Mouse (Mus musculus) lung, embryonic 16.5 days (tissue): Measurements from ENCODE around the gene Htr1a. TPM values are rescaled to one million over a fixed set of nuclear protein-coding genes. Genes with fewer than 3 reads are reported as not detected.

Source experiments
- ATAC-seq: fragments of 200-750 bp; cut with Nextera tagmentation; 2 replicates; pipeline ENCODE4 v1.8.0; 2017; ENCODE audit warnings: low read depth, mild to moderate bottlenecking, moderate library complexity
- H3K27ac ChIP-seq: fragments of 300-500 bp; sonication (generic); 2 replicates; pipeline ENCODE4 v1.5.1; 2014; ENCODE audit warnings: mild to moderate bottlenecking, control low read depth, low read length
- H3K27me3 ChIP-seq: fragments of 300-500 bp; sonication (generic); 2 replicates; pipeline ENCODE4 v1.6.1; 2014; ENCODE audit warnings: low read depth, low read length, mixed read lengths; ENCODE audit not compliant: control insufficient read depth, insufficient read depth
- H3K36me3 ChIP-seq: fragments of 300-500 bp; sonication (generic); 2 replicates; pipeline ENCODE4 v1.6.1; 2014; ENCODE audit warnings: low read length; ENCODE audit not compliant: control insufficient read depth, insufficient read depth
- H3K4me1 ChIP-seq: fragments of 300-500 bp; sonication (generic); replicated peaks from 2 replicates; pipeline ENCODE4 v1.6.1; 2014; ENCODE audit warnings: low read length, mixed read lengths; ENCODE audit not compliant: control insufficient read depth, insufficient read depth
- H3K4me2 ChIP-seq: fragments of 300-500 bp; sonication (generic); 2 replicates; pipeline ENCODE4 v1.6.1; 2014; ENCODE audit warnings: low read depth, low read length, control low read depth
- H3K4me3 ChIP-seq: fragments of 300-500 bp; sonication (generic); 2 replicates; pipeline ENCODE4 v1.5.1; 2014; ENCODE audit warnings: mild to moderate bottlenecking, low read length, control low read depth
- H3K9ac ChIP-seq: fragments of 300-500 bp; sonication (generic); 2 replicates; pipeline ENCODE4 v1.6.1; 2014; ENCODE audit warnings: low read length, control low read depth
- H3K9me3 ChIP-seq: fragments of 300-500 bp; sonication (generic); 2 replicates; pipeline ENCODE4 v1.6.1; 2016; ENCODE audit warnings: low read length; ENCODE audit not compliant: control insufficient read depth
- WGBS: fragments of 180-500 bp; shearing (Covaris S2); extraction: QIAGEN DNeasy Blood & Tissue Kit; methylation state at CpG from one replicate; pipeline ENCODE4 v1.1.7; 2014; 5-methylcytosine and 5-hydroxymethylcytosine counted together
- polyA plus RNA-seq: library from polyadenylated mRNA; unstranded; fragments of >200 nt; fragmentation: Nextera tagmentation; extraction: Ambion mirVana; gene quantifications from 2 replicates; pipeline ENCODE4 v1.2.1, GENCODE M21; 2015

The Htr1a gene
- polyA plus RNA-seq, 1 experiment from 2014 or later = not detected

DNA sequence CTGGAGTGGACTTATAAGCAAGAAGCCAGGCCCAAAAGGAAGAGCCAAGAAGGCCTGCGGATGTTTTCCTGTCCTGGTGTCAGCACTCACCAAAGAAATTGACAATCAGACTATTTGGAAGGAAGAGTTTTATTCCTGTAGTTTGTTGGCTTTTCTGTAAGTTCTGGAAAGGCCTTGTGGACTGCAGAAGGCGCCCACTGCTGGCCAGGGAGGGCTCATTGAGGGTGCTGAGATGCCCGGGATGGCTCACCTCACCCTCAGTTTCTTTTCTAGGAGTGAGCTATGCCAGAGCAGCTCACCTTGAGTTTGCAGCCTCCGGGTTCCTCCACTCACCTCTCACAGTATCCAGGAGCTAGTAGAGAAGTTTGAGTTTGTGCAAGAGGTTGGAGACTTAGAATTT is 2.8 kb downstream of the Htr1a start:
- H3K27ac ChIP-seq = no peak overlapping the region
- no peak for ATAC-seq
- no peak overlapping the region for H3K4me3 ChIP-seq
- H3K27me3 ChIP-seq = peaks cover 30% of the 10 kb centered on the region
- H3K4me1 ChIP-seq = no peaks in the 10 kb centered on the region
- no peaks in the 10 kb centered on the region for H3K36me3 ChIP-seq
- WGBS = 7% methylated on average over 4 of the region's 4 CpGs
- H3K9ac ChIP-seq = no peak overlapping the region
- H3K4me2 ChIP-seq = no peak overlapping the region
- no peaks in the 10 kb centered on the region for H3K9me3 ChIP-seq

DNA sequence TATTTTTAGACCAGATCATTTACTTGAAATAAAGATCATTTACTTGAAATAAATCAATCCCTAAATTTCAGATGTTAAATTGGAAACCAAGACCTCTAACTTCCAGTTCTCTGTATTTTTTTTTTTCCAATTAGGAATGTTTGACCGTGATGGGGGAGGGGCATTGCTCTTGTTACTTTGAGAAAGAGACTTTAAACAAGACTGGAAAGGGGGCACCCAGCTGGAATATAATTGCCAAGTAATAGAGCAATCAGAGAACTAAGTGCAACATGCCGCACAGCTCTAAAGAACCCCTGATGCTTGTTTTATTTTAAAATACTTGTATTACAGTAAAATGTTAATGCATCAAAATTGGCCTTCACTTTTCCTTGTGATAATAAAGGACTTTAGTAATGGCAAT is 4.3 kb downstream of the Htr1a start:
- H3K27me3 ChIP-seq = peaks cover 30% of the 10 kb centered on the region
- H3K27ac ChIP-seq = no peak overlapping the region
- no peak for ATAC-seq
- H3K4me3 ChIP-seq = no peak overlapping the region
- no peaks in the 10 kb centered on the region for H3K9me3 ChIP-seq
- no peaks in the 10 kb centered on the region for H3K4me1 ChIP-seq
- no peak overlapping the region for H3K9ac ChIP-seq
- H3K4me2 ChIP-seq = no peak overlapping the region
- 48% methylated on average over 2 of the region's 2 CpGs for WGBS
- H3K36me3 ChIP-seq = no peaks in the 10 kb centered on the region

DNA sequence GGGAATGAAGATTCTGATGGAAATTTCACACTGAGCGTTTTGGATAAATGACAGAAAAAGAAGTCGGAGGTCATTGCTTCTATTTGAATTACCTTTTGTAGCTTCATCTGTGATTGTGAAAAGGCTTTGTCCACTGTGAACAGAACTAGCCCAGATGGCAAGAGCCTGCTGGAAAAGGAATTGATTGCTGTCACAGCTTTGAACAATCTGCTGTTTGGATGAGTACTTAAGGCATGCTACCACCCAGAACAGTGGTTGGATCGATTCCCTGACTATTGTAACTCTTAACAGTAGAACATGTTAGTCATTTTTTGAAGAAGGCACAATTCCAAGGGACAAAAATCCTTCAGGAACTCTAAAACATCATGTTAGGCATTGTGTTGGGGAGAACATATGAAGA is 8.1 kb downstream of the Htr1a start:
- WGBS = 79% methylated on average over 3 of the region's 3 CpGs
- no peak overlapping the region for H3K9ac ChIP-seq
- no peak overlapping the region for H3K4me3 ChIP-seq
- H3K27me3 ChIP-seq = no peaks in the 10 kb centered on the region
- no peak overlapping the region for H3K27ac ChIP-seq
- no peaks in the 10 kb centered on the region for H3K36me3 ChIP-seq
- H3K4me2 ChIP-seq = no peak overlapping the region
- no peak for ATAC-seq
- H3K9me3 ChIP-seq = no peaks in the 10 kb centered on the region
- no peaks in the 10 kb centered on the region for H3K4me1 ChIP-seq

Other genes starting within 250 kb of the Htr1a start
- 3.3 and 3.7 TPM in 2 replicates for gene Rnf180, start 148.8 kb upstream of the Htr1a start, polyA plus RNA-seq